Mouse (Mus musculus) heart, postnatal 14 days (tissue): Measurements from ENCODE around the gene Pip5k1a. TPM values are rescaled to one million over a fixed set of nuclear protein-coding genes. Genes with fewer than 3 reads are reported as not detected.
"Not testable (repeated sequence)": the region's sequence is repeated elsewhere in the genome, so short reads cannot be mapped to it uniquely, and the experiment has no call there.

Source experiments
- DNase-seq, 2 experiments: peaks; one replicate each; pipeline ENCODE4 v3.0.0; 2021 to 2022
- intact Hi-C: fragments of 180-260 bp; cut with DNase I; formaldehyde crosslinking; loops from one replicate; pipeline ENCODE4 v1.15.1; 2025
- total RNA-seq, 2 experiments: library from RNA; stranded (reverse); gene quantifications; 2 replicates each; pipeline ENCODE4 v1.2.3; 2021

Gene Pip5k1a
- total RNA-seq, 2 experiments from 2014 or later = 18.3 to 19.2 TPM

- intact Hi-C loops = no loop called here
- no peak for DNase-seq
Measured at GRCm38 (mm10) chr3:95121580-95121979, 14.8 kb upstream of the Pip5k1a start.

GRCm38 (mm10) chr3:95117751-95118150 lies 11.0 kb upstream of the Pip5k1a start:
- no peak for DNase-seq
- intact Hi-C loops = no loop called here

- intact Hi-C loops = no loop called here
- DNase-seq = no peak
Measured at GRCm38 (mm10) chr3:95112760-95113159, 6.0 kb upstream of the Pip5k1a start.

- intact Hi-C loops = no loop called here
- DNase-seq = peak; percentile 85 to 89
Measured at GRCm38 (mm10) chr3:95110911-95111726, 4.4 kb upstream of the Pip5k1a start, which contains the start of gene Vps72. Gene Vps72 (plus strand): TSS chr3:95111022.

- intact Hi-C loops = no loop called here
- no peak for DNase-seq
Measured at GRCm38 (mm10) chr3:95107898-95108297, 1.2 kb upstream of the Pip5k1a start.

GRCm38 (mm10) chr3:95107308-95107707 lies 578 bp upstream of the Pip5k1a start:
- intact Hi-C loops, DNase-seq: not testable (repeated sequence)

- intact Hi-C loops = no loop called here
- no peak for DNase-seq
Measured at GRCm38 (mm10) chr3:95105586-95106337, 968 bp downstream of the Pip5k1a start.

- intact Hi-C loops = no loop called here
Measured at GRCm38 (mm10) chr3:95105121-95105520, 1.6 kb downstream of the Pip5k1a start.

GRCm38 (mm10) chr3:95100854-95101253 lies 5.9 kb downstream of the Pip5k1a start:
- intact Hi-C loops = loop anchor here (5.0 kb wide), 1 partner anchor 44 kb away; no protein-coding TSS in a partner anchor
- no peak for DNase-seq

More at GRCm38 (mm10) chr3:95105121-95105520, 1.6 kb downstream of the Pip5k1a start:
- DNase-seq = no peak

- intact Hi-C loops = no loop called here
- no peak for DNase-seq
Measured at GRCm38 (mm10) chr3:95088071-95088470, 18.7 kb downstream of the Pip5k1a start.

- intact Hi-C loops = no loop called here
- no peak for DNase-seq
Measured at GRCm38 (mm10) chr3:95071606-95072005, 35.1 kb downstream of the Pip5k1a start.

GRCm38 (mm10) chr3:95066570-95066969 lies 40.2 kb downstream of the Pip5k1a start:
- intact Hi-C loops = no loop called here
- DNase-seq = no peak

- intact Hi-C loops = no loop called here
- no peak for DNase-seq
Measured at GRCm38 (mm10) chr3:95066095-95066494, 40.6 kb downstream of the Pip5k1a start.

GRCm38 (mm10) chr3:95065553-95065952 lies 41.2 kb downstream of the Pip5k1a start:
- intact Hi-C loops = no loop called here
- no peak for DNase-seq

GRCm38 (mm10) chr3:95063741-95064140 lies 43.0 kb downstream of the Pip5k1a start:
- intact Hi-C loops = no loop called here
- no peak for DNase-seq

- peak; percentile 12 to 22 for DNase-seq
- intact Hi-C loops = loop anchor here (5.0 kb wide), 1 partner anchor 44 kb away; no protein-coding TSS in a partner anchor
Measured at GRCm38 (mm10) chr3:95058078-95058477, 48.7 kb downstream of the Pip5k1a start.

GRCm38 (mm10) chr3:95056275-95056674 lies 50.5 kb downstream of the Pip5k1a start:
- intact Hi-C loops = loop anchor here (5.0 kb wide), 1 partner anchor 46 kb away; no protein-coding TSS in a partner anchor
- DNase-seq = no peak

GRCm38 (mm10) chr3:95054481-95055260 lies 52.1 kb downstream of the Pip5k1a start:
- DNase-seq = no peak
- intact Hi-C loops = loop anchor here (5.0 kb wide), 1 partner anchor 48 kb away; no protein-coding TSS in a partner anchor

- DNase-seq = peak in 1 of 2 experiments; percentile 23
- intact Hi-C loops = no loop called here
Measured at GRCm38 (mm10) chr3:95053701-95054100, 53.0 kb downstream of the Pip5k1a start.

- DNase-seq = peak in 1 of 2 experiments; percentile 45
- intact Hi-C loops = no loop called here
Measured at GRCm38 (mm10) chr3:95052959-95053358, 53.8 kb downstream of the Pip5k1a start.
